Mouse (Mus musculus) R1 (cell line): Measurements from ENCODE around the gene Klf15.

Source experiments
- DNase-seq: peaks from one replicate; pipeline ENCODE4 v3.0.0-alpha.2; 2018; ENCODE audit warnings: low read depth, low spot score

Klf15 gene

GRCm38 (mm10) chr6:90491956-90492744, 29.8 kb downstream of the Klf15 start:
- DNase-seq, result no peak

- no peak for DNase-seq
Measured at GRCm38 (mm10) chr6:90494155-90494554, 31.8 kb downstream of the Klf15 start.

- DNase-seq, result no peak
Measured at GRCm38 (mm10) chr6:90494566-90494965, 32.2 kb downstream of the Klf15 start.

- no peak for DNase-seq
Measured at GRCm38 (mm10) chr6:90495282-90495912, 33.0 kb downstream of the Klf15 start.

GRCm38 (mm10) chr6:90496217-90496616, 33.8 kb downstream of the Klf15 start:
- no peak for DNase-seq

- no peak for DNase-seq
Measured at GRCm38 (mm10) chr6:90499509-90499908, 37.1 kb downstream of the Klf15 start.

- no peak for DNase-seq
Measured at GRCm38 (mm10) chr6:90501222-90501940, 39.0 kb downstream of the Klf15 start.

GRCm38 (mm10) chr6:90505906-90506305, 43.5 kb downstream of the Klf15 start:
- DNase-seq, result no peak

- DNase-seq, result peak; percentile 63
Measured at GRCm38 (mm10) chr6:90506673-90507311, 44.4 kb downstream of the Klf15 start.

GRCm38 (mm10) chr6:90507443-90507842, 45.1 kb downstream of the Klf15 start:
- peak; percentile 39 for DNase-seq

GRCm38 (mm10) chr6:90508197-90508624, 45.8 kb downstream of the Klf15 start:
- peak; percentile 96 for DNase-seq

- DNase-seq, result no peak
Measured at GRCm38 (mm10) chr6:90509085-90509484, 46.7 kb downstream of the Klf15 start.

GRCm38 (mm10) chr6:90512416-90512815, 50.0 kb downstream of the Klf15 start:
- DNase-seq, result no peak

- no peak for DNase-seq
Measured at GRCm38 (mm10) chr6:90513074-90513856, 50.9 kb downstream of the Klf15 start.

GRCm38 (mm10) chr6:90514369-90514768, 52.0 kb downstream of the Klf15 start:
- DNase-seq, result no peak

- peak; percentile 87 for DNase-seq
Measured at GRCm38 (mm10) chr6:90514883-90515405, 52.6 kb downstream of the Klf15 start.

GRCm38 (mm10) chr6:90518892-90519291, 56.5 kb downstream of the Klf15 start:
- no peak for DNase-seq

- no peak for DNase-seq
Measured at GRCm38 (mm10) chr6:90519375-90519774, 57.0 kb downstream of the Klf15 start.
